In genomic region chr9:64197524-64197923, GRCm38 (mm10) we compare ENCODE assay signal across 25 mouse cellular contexts. TPM values are rescaled to one million over a fixed set of nuclear protein-coding genes. Genes with fewer than 3 reads are reported as not detected.
DNase-seq lines count a peak whose midpoint lies in the region; ATAC-seq and TF ChIP-seq lines count a peak whose summit lies in the region.
"Had no signal": no experiment of that assay in that cellular context is flagged by ENCODE, and none has a peak within 500 bp of the region (broad histone marks: within the 10 kb centered on the region; RNA-seq: fewer than 3 reads in every experiment).

No protein-coding gene starts in this region.

- ATAC-seq in embryonic facial prominence, embryonic 14.5 days (ENCODE audit: low read depth): no peak
- no peak for ATAC-seq in granulocyte monocyte progenitor cell, adult 5-6 weeks (replicated peaks; ENCODE audit: poor library complexity, severe bottlenecking)
- ATAC-seq: activated CD4-positive, CD25-positive, alpha-beta regulatory T cell, adult 4 months; CD4-positive, CD25-positive, alpha-beta regulatory T cell, adult 4 months; forebrain, embryonic 13.5 days; forebrain, embryonic 15.5 days; forebrain, postnatal 0 days; Patski had no signal

- peaks cover 42% of the 10 kb centered on the region for H3K36me3 ChIP-seq in embryonic facial prominence, embryonic 14.5 days (ENCODE audit: control insufficient read depth, insufficient read depth, low read length)
- peaks cover 90% of the 10 kb centered on the region for H3K36me3 ChIP-seq in embryonic facial prominence, embryonic 10.5 days (replicated peaks)

- intact Hi-C loops in left cerebral cortex, adult 2 months (cut with DNase I): no loop called here

- no peak overlapping the region for H3K4me3 ChIP-seq in embryonic facial prominence, embryonic 14.5 days (ENCODE audit: low read depth, low read length)
- no peak overlapping the region for H3K4me3 ChIP-seq in embryonic facial prominence, embryonic 10.5 days
- H3K4me3 ChIP-seq in left cerebral cortex, adult 2 months: no peak overlapping the region
- H3K4me3 ChIP-seq: embryonic facial prominence, embryonic 13.5 days; forebrain, embryonic 13.5 days; forebrain, embryonic 15.5 days had no signal

- no peaks in the 10 kb centered on the region for H3K4me1 ChIP-seq in embryonic facial prominence, embryonic 14.5 days (ENCODE audit: control insufficient read depth, insufficient read depth, low read length)
- H3K4me1 ChIP-seq in embryonic facial prominence, embryonic 10.5 days: peaks cover 6% of the 10 kb centered on the region; the same call in 1 of the 2 replicates
- H3K4me1 ChIP-seq: embryonic facial prominence, embryonic 13.5 days; forebrain, embryonic 13.5 days; forebrain, embryonic 15.5 days had no signal

- DNase-seq in embryonic facial prominence, embryonic 14.5 days (ENCODE audit: low spot score): no peak
- DNase-seq in embryonic facial prominence, embryonic 10.5 days (ENCODE audit: low spot score): no peak
- DNase-seq in ES-CJ7 (ENCODE audit: low read depth, low spot score) (peak; percentile 52), R1 (ENCODE audit: low read depth, low spot score) (peak; percentile 66)
- no peak for DNase-seq in lung, postnatal 4 days
- no peak for DNase-seq in left cerebral cortex, adult 2 months (ENCODE audit: extremely low spot score in 1 of 2, low spot score in 2 of 2)
- DNase-seq: adrenal gland, adult 8-10 months; adrenal gland, postnatal 14 days; adrenal gland, postnatal 36 days; B cell, adult 2 months; cerebellum, adult 11-12 months; cerebellum, adult 2 months; cerebellum, adult 9-10 months; cerebellum, postnatal 10 days; cerebellum, postnatal 25 days; forebrain, postnatal 0 days had no signal

- H3K4me2 ChIP-seq in embryonic facial prominence, embryonic 14.5 days (ENCODE audit: low read depth, low read length): no peak overlapping the region
- H3K4me2 ChIP-seq: embryonic facial prominence, embryonic 13.5 days; forebrain, embryonic 13.5 days; forebrain, embryonic 15.5 days had no signal

- no peak for TF ChIP-seq CTCF in left cerebral cortex, adult 2 months (IDR thresholded peaks at IDR 0.05)

- H3K27me3 ChIP-seq in embryonic facial prominence, embryonic 14.5 days (replicated peaks; ENCODE audit: control insufficient read depth, insufficient read depth, low read length): no peaks in the 10 kb centered on the region
- H3K27me3 ChIP-seq in embryonic facial prominence, embryonic 10.5 days (replicated peaks; ENCODE audit: low read depth, poor library complexity, severe bottlenecking): no peaks in the 10 kb centered on the region
- H3K27me3 ChIP-seq: CH12.LX; embryonic facial prominence, embryonic 13.5 days; forebrain, embryonic 13.5 days; forebrain, embryonic 15.5 days; Patski had no signal

- 83% methylated on average over 8 of the region's 8 CpGs for WGBS in embryonic facial prominence, embryonic 14.5 days
- 92% methylated on average over 8 of the region's 8 CpGs for WGBS in embryonic facial prominence, embryonic 10.5 days

- H3K9me3 ChIP-seq in embryonic facial prominence, embryonic 14.5 days (ENCODE audit: control insufficient read depth, low read length): no peaks in the 10 kb centered on the region
- no peaks in the 10 kb centered on the region for H3K9me3 ChIP-seq in embryonic facial prominence, embryonic 10.5 days
- H3K9me3 ChIP-seq: embryonic facial prominence, embryonic 13.5 days; forebrain, embryonic 13.5 days; forebrain, embryonic 15.5 days; G1E had no signal

- no peak overlapping the region for H3K27ac ChIP-seq in embryonic facial prominence, embryonic 14.5 days (replicated peaks; ENCODE audit: low read depth, low read length)
- no peak overlapping the region for H3K27ac ChIP-seq in embryonic facial prominence, embryonic 10.5 days (replicated peaks)
- no peak overlapping the region for H3K27ac ChIP-seq in left cerebral cortex, adult 2 months
- H3K27ac ChIP-seq: embryonic facial prominence, embryonic 13.5 days; forebrain, embryonic 13.5 days; forebrain, embryonic 15.5 days had no signal

- H3K9ac ChIP-seq in embryonic facial prominence, embryonic 14.5 days (ENCODE audit: low read depth, low read length): 0 out of 2 replicates have a peak overlapping the region, but pooled peaks have one; percentile 14
- H3K9ac ChIP-seq: embryonic facial prominence, embryonic 13.5 days; forebrain, embryonic 13.5 days; forebrain, embryonic 15.5 days; forebrain, postnatal 0 days had no signal

RNA-seq across cellular contexts. Expression of gene Snapc5, which starts 18.4 kb away (rescaled TPM):
- 19.2 and 21.2 TPM in 2 replicates for polyA plus RNA-seq in embryonic facial prominence, embryonic 14.5 days (2014; fragmentation: Nextera tagmentation; extraction: Ambion mirVana)
- 29.0 and 31.8 TPM in 2 replicates for polyA plus RNA-seq in embryonic facial prominence, embryonic 10.5 days (2016; fragmentation: Nextera tagmentation; extraction: Ambion mirVana)
- 27.6 and 29.8 TPM in 2 replicates for total RNA-seq in granulocyte monocyte progenitor cell, adult 5-6 weeks (2014; fragmentation: Nextera tagmentation)
- 43.3 and 52.1 TPM in 2 replicates for total RNA-seq in granulocyte monocyte progenitor cell, adult 5-6 weeks (2017)
- total RNA-seq in left cerebral cortex, adult 2 months (2021): 10 to 100 TPM; 20.5 to 21.6 TPM

RNA-seq across cellular contexts. Expression of gene Rpl4, which starts 24.3 kb away (rescaled TPM):
- polyA plus RNA-seq in embryonic facial prominence, embryonic 14.5 days (2014; fragmentation: Nextera tagmentation; extraction: Ambion mirVana): 1,344 and 1,393 TPM in 2 replicates
- 1,235 and 1,262 TPM in 2 replicates for polyA plus RNA-seq in embryonic facial prominence, embryonic 10.5 days (2016; fragmentation: Nextera tagmentation; extraction: Ambion mirVana)
- total RNA-seq in granulocyte monocyte progenitor cell, adult 5-6 weeks (2014; fragmentation: Nextera tagmentation): 3,177 and 3,393 TPM in 2 replicates
- 3,068 and 3,220 TPM in 2 replicates for total RNA-seq in granulocyte monocyte progenitor cell, adult 5-6 weeks (2017)
- 100 to 1,000 TPM; 517 to 522 TPM for total RNA-seq in left cerebral cortex, adult 2 months (2021)

RNA-seq across cellular contexts. Expression of gene Zwilch, which starts 24.6 kb away (rescaled TPM):
- 10.6 and 17.4 TPM in 2 replicates for polyA plus RNA-seq in embryonic facial prominence, embryonic 14.5 days (2014; fragmentation: Nextera tagmentation; extraction: Ambion mirVana)
- 43.7 and 46.1 TPM in 2 replicates for polyA plus RNA-seq in embryonic facial prominence, embryonic 10.5 days (2016; fragmentation: Nextera tagmentation; extraction: Ambion mirVana)
- 61.4 and 63.4 TPM in 2 replicates for total RNA-seq in granulocyte monocyte progenitor cell, adult 5-6 weeks (2014; fragmentation: Nextera tagmentation)
- 98.1 and 118 TPM in 2 replicates for total RNA-seq in granulocyte monocyte progenitor cell, adult 5-6 weeks (2017)
- total RNA-seq in left cerebral cortex, adult 2 months (2021): 1 to 10 TPM; 3.8 to 4.4 TPM

RNA-seq across cellular contexts. Expression of gene Uchl4, which starts 37.5 kb away (rescaled TPM):
- polyA plus RNA-seq in embryonic facial prominence, embryonic 14.5 days (2014; fragmentation: Nextera tagmentation; extraction: Ambion mirVana): 2.2 and 2.3 TPM in 2 replicates
- 3.9 and 4.4 TPM in 2 replicates for polyA plus RNA-seq in embryonic facial prominence, embryonic 10.5 days (2016; fragmentation: Nextera tagmentation; extraction: Ambion mirVana)
- 1.6 TPM in 1 of 2 replicates, not detected in the other for total RNA-seq in granulocyte monocyte progenitor cell, adult 5-6 weeks (2014; fragmentation: Nextera tagmentation)
- 0.67 and 1.3 TPM in 2 replicates for total RNA-seq in granulocyte monocyte progenitor cell, adult 5-6 weeks (2017)
- total RNA-seq in left cerebral cortex, adult 2 months (2021): 1 to 10 TPM; 1.5 TPM
- total RNA-seq: forebrain, postnatal 0 days had no signal
- polyA plus RNA-seq: G1E had no signal

RNA-seq across cellular contexts. Expression of gene Map2k1, which starts 55.9 kb away (rescaled TPM):
- polyA plus RNA-seq in embryonic facial prominence, embryonic 14.5 days (2014; fragmentation: Nextera tagmentation; extraction: Ambion mirVana): 105 and 109 TPM in 2 replicates
- polyA plus RNA-seq in embryonic facial prominence, embryonic 10.5 days (2016; fragmentation: Nextera tagmentation; extraction: Ambion mirVana): 82.6 and 89.3 TPM in 2 replicates
- total RNA-seq in granulocyte monocyte progenitor cell, adult 5-6 weeks (2014; fragmentation: Nextera tagmentation): 24.8 and 45.6 TPM in 2 replicates
- total RNA-seq in granulocyte monocyte progenitor cell, adult 5-6 weeks (2017): 55.0 and 56.5 TPM in 2 replicates
- total RNA-seq in left cerebral cortex, adult 2 months (2021): 100 to 1,000 TPM; 286 to 295 TPM

Comparison
In these comparisons a context has a peak if more than half of its experiments do, and no peak if none do; other contexts are left out.
1. DNase-seq: peak in ES-CJ7 (single experiment) and R1 (single experiment); none in embryonic facial prominence, embryonic 14.5 days (single experiment), embryonic facial prominence, embryonic 10.5 days (single experiment), lung, postnatal 4 days (0 of 2) and left cerebral cortex, adult 2 months (0 of 2).
2. RNA of gene Rpl4, which starts 24.3 kb away (total RNA-seq): 3,068 to 3,393 TPM in granulocyte monocyte progenitor cell, adult 5-6 weeks; 517 to 522 TPM in left cerebral cortex, adult 2 months; every median in the first group is over 4 times any median in the second.
3. RNA of gene Zwilch, which starts 24.6 kb away (total RNA-seq): 61.4 to 118 TPM in granulocyte monocyte progenitor cell, adult 5-6 weeks; 3.8 to 4.4 TPM in left cerebral cortex, adult 2 months; every median in the first group is over 10 times any median in the second.